Mouse (Mus musculus): ENCODE measurements around the gene 4930455H04Rik. TPM values are rescaled to one million over a fixed set of nuclear protein-coding genes. Genes with fewer than 3 reads are reported as not detected.

Gene 4930455H04Rik
- polyA plus RNA-seq (2015; fragmentation: Illumina TruSeq; extraction: RNeasy Lipid Tissue Mini Kit (QIAGEN cat#74804); ENCODE audit: insufficient read depth, low read depth, low replicate concordance) = not detected

GRCm38 (mm10) chr3:116967967-116968366 is at the start of gene 4930455H04Rik:
TSS of gene 4930455H04Rik (plus strand) at chr3:116968267.

GRCm38 (mm10) chr3:116968540-116968997 is 502 bp downstream of the 4930455H04Rik start, which contains the start of gene Palmd:
TSS of gene Palmd (minus strand) at chr3:116968987.

Other genes starting within 250 kb of the 4930455H04Rik start
- gene Agl, start 160.1 kb upstream of the 4930455H04Rik start, polyA plus RNA-seq (2015; fragmentation: Illumina TruSeq; extraction: RNeasy Lipid Tissue Mini Kit (QIAGEN cat#74804); ENCODE audit: insufficient read depth, low read depth, low replicate concordance) = 2.0 TPM
- gene Frrs1, start 108.8 kb upstream of the 4930455H04Rik start, polyA plus RNA-seq (2015; fragmentation: Illumina TruSeq; extraction: RNeasy Lipid Tissue Mini Kit (QIAGEN cat#74804); ENCODE audit: insufficient read depth, low read depth, low replicate concordance) = 2.5 TPM
- gene Palmd, start 720 bp downstream of the 4930455H04Rik start, polyA plus RNA-seq (2015; fragmentation: Illumina TruSeq; extraction: RNeasy Lipid Tissue Mini Kit (QIAGEN cat#74804); ENCODE audit: insufficient read depth, low read depth, low replicate concordance) = 10.2 TPM